ENCODE assay signal across 16 mouse cellular contexts in genomic region chr11:51840657-51841056, GRCm38 (mm10). TPM values are rescaled to one million over a fixed set of nuclear protein-coding genes. Genes with fewer than 3 reads are reported as not detected.
DNase-seq lines count a peak whose midpoint lies in the region; ATAC-seq and TF ChIP-seq lines count a peak whose summit lies in the region.
"Had no signal": no experiment of that assay in that cellular context is flagged by ENCODE, and none has a peak within 500 bp of the region (broad histone marks: within the 10 kb centered on the region; RNA-seq: fewer than 3 reads in every experiment).

No protein-coding gene starts in this region.

- 88% methylated on average over 9 of the region's 9 CpGs for whole genome bisulfite sequencing in kidney, adult 2 months
- 69% methylated on average over 9 of the region's 9 CpGs for WGBS in bone marrow, adult 2 months
- WGBS in limb, embryonic 15.5 days: 73% methylated on average over 9 of the region's 9 CpGs
- WGBS in liver, postnatal 0 days (ENCODE audit: insufficient replicate concordance): 62% methylated on average over 9 of the region's 9 CpGs

- ATAC-seq in limb, embryonic 15.5 days (ENCODE audit: insufficient number of reproducible peaks, low FRiP score, low TSS enrichment, low read depth): no peak
- peak; percentile 90 for ATAC-seq in liver, postnatal 0 days
- ATAC-seq: midbrain, embryonic 13.5 days had no signal

- H3K4me1 ChIP-seq in kidney, adult 2 months (ENCODE audit: control insufficient read depth, insufficient read depth, low read length): no peaks in the 10 kb centered on the region
- H3K4me1 ChIP-seq in bone marrow, adult 2 months (ENCODE audit: control insufficient read depth, insufficient read depth, low read length): peaks cover 5% of the 10 kb centered on the region; the same call in 1 of the 2 replicates
- peaks cover 28% of the 10 kb centered on the region for H3K4me1 ChIP-seq in limb, embryonic 15.5 days
- H3K4me1 ChIP-seq in liver, postnatal 0 days (ENCODE audit: insufficient read depth): peaks cover 25% of the 10 kb centered on the region
- H3K4me1 ChIP-seq: midbrain, embryonic 13.5 days; neural tube, embryonic 15.5 days had no signal

- H3K4me3 ChIP-seq in kidney, adult 2 months (ENCODE audit: insufficient read depth, low read depth, low read length): no peak overlapping the region
- no peak overlapping the region for H3K4me3 ChIP-seq in bone marrow, adult 2 months (replicated peaks; ENCODE audit: control insufficient read depth, low read depth, low read length)
- no peak overlapping the region for H3K4me3 ChIP-seq in limb, embryonic 15.5 days
- H3K4me3 ChIP-seq in liver, postnatal 0 days (ENCODE audit: low read depth, low read length): no peak overlapping the region
- H3K4me3 ChIP-seq: left cerebral cortex, adult 2 months; midbrain, embryonic 13.5 days; myocyte; neural tube, embryonic 15.5 days had no signal

- no peak overlapping the region for H3K4me2 ChIP-seq in limb, embryonic 15.5 days
- peak overlapping the region; percentile 47 for H3K4me2 ChIP-seq in liver, postnatal 0 days (ENCODE audit: low read depth, low read length)
- H3K4me2 ChIP-seq: midbrain, embryonic 13.5 days; neural tube, embryonic 15.5 days had no signal

- 0 out of 2 replicates have a peak overlapping the region, but pooled peaks have one; percentile 14 for H3K27ac ChIP-seq in kidney, adult 2 months (ENCODE audit: insufficient read depth, low read depth, low read length)
- peak overlapping the region; percentile 89 for H3K27ac ChIP-seq in bone marrow, adult 2 months (ENCODE audit: control insufficient read depth, insufficient read depth, low read depth, low read length, poor library complexity)
- peak overlapping the region; percentile 33; the same call in 1 of the 2 replicates for H3K27ac ChIP-seq in limb, embryonic 15.5 days
- peak overlapping the region; percentile 76 for H3K27ac ChIP-seq in liver, postnatal 0 days (ENCODE audit: low read depth)
- H3K27ac ChIP-seq: left cerebral cortex, adult 2 months; midbrain, embryonic 13.5 days; neural tube, embryonic 15.5 days had no signal

- no peak for DNase-seq in kidney, adult 2 months
- DNase-seq in kidney, postnatal 25 days: no peak
- no peak for DNase-seq in liver, postnatal 0 days
- no peak for DNase-seq in adrenal gland, postnatal 36 days
- DNase-seq in left cerebral cortex, adult 8-10 months (ENCODE audit: low spot score in 2 of 2): no peak
- no peak for DNase-seq in embryo, embryonic 10.5 days (ENCODE audit: low spot score)
- DNase-seq: adrenal gland, postnatal 14 days; cerebellum, postnatal 14 days; kidney, adult 11 months; lung, postnatal 4 days had no signal

- H3K36me3 ChIP-seq in kidney, adult 2 months (ENCODE audit: control insufficient read depth, insufficient read depth, low read length): no peaks in the 10 kb centered on the region
- peaks cover 23% of the 10 kb centered on the region for H3K36me3 ChIP-seq in limb, embryonic 15.5 days
- no peaks in the 10 kb centered on the region for H3K36me3 ChIP-seq in liver, postnatal 0 days (replicated peaks; ENCODE audit: insufficient read depth, low read length)
- H3K36me3 ChIP-seq: midbrain, embryonic 13.5 days; neural tube, embryonic 15.5 days had no signal

- no peaks in the 10 kb centered on the region for H3K27me3 ChIP-seq in kidney, adult 2 months (replicated peaks; ENCODE audit: control insufficient read depth, insufficient read depth, low read length)
- no peaks in the 10 kb centered on the region for H3K27me3 ChIP-seq in limb, embryonic 15.5 days
- H3K27me3 ChIP-seq in liver, postnatal 0 days (ENCODE audit: insufficient read depth, low read length): no peaks in the 10 kb centered on the region
- H3K27me3 ChIP-seq: midbrain, embryonic 13.5 days; neural tube, embryonic 15.5 days had no signal

- TF ChIP-seq POLR2A in kidney, adult 2 months (IDR thresholded peaks at IDR 0.05; ENCODE audit: low read depth, low read length): no peak
- TF ChIP-seq POLR2A in bone marrow, adult 2 months (IDR thresholded peaks at IDR 0.05; ENCODE audit: borderline replicate concordance, control insufficient read depth, low read depth, low read length): no peak

- H3K9ac ChIP-seq in limb, embryonic 15.5 days: no peak overlapping the region
- H3K9ac ChIP-seq in liver, postnatal 0 days (replicated peaks): peak overlapping the region; percentile 31; the same call in 1 of the 2 replicates
- H3K9ac ChIP-seq: midbrain, embryonic 13.5 days; neural tube, embryonic 15.5 days had no signal

- peak; percentile 78 for TF ChIP-seq EP300 in liver, postnatal 0 days (IDR thresholded peaks at IDR 0.05; ENCODE audit: low read depth)

- H3K9me3 ChIP-seq in limb, embryonic 15.5 days: no peaks in the 10 kb centered on the region
- no peaks in the 10 kb centered on the region for H3K9me3 ChIP-seq in liver, postnatal 0 days (ENCODE audit: low read length)
- H3K9me3 ChIP-seq: midbrain, embryonic 13.5 days; neural tube, embryonic 15.5 days had no signal

- TF ChIP-seq CTCF in kidney, adult 2 months (conservative IDR thresholded peaks at IDR 0.05; ENCODE audit: insufficient read depth, insufficient read length, low read depth, low read length): no peak
- TF ChIP-seq CTCF in bone marrow, adult 2 months (IDR thresholded peaks at IDR 0.05; ENCODE audit: control insufficient read depth, insufficient read depth, low read length): no peak
- no peak for TF ChIP-seq CTCF in liver, postnatal 0 days (IDR thresholded peaks at IDR 0.05; ENCODE audit: low read depth)

RNA-seq across cellular contexts. Expression of gene Jade2, which starts 16.8 kb away (rescaled TPM):
- polyA plus RNA-seq in kidney, adult 2 months (2012; rRNA removed): 13.4 and 13.8 TPM in 2 replicates
- polyA plus RNA-seq in bone marrow, adult 2 months (2011; ENCODE audit: insufficient read depth, insufficient read length, low replicate concordance, missing spikeins): 5.5 and 5.9 TPM in 2 replicates
- 1.8 and 1.9 TPM in 2 replicates for polyA plus RNA-seq in limb, embryonic 15.5 days (2015; fragmentation: Nextera tagmentation; extraction: Ambion mirVana)
- 0.86 and 1.0 TPM in 2 replicates for polyA plus RNA-seq in liver, postnatal 0 days (2015; fragmentation: Nextera tagmentation; extraction: Ambion mirVana)
- 10 to 100 TPM; 17.8 to 18.3 TPM for total RNA-seq in adrenal gland, postnatal 36 days (2021)
- 10 to 100 TPM; 53.5 to 60.9 (median 57.6) TPM for total RNA-seq in left cerebral cortex, adult 8-10 months (2022)

Comparison
In these comparisons a context has a peak if more than half of its experiments do, and no peak if none do; other contexts are left out.
1. H3K27ac ChIP-seq: peak in every context shown above with its lines; median percentile 89 in bone marrow, adult 2 months; 76 in liver, postnatal 0 days; 33 in limb, embryonic 15.5 days; 14 in kidney, adult 2 months.